Mouse (Mus musculus) erythroblast, embryonic 14.5 days (primary cell): ENCODE data around the gene Rexo4. TPM values are rescaled to one million over a fixed set of nuclear protein-coding genes. Genes with fewer than 3 reads are reported as not detected.

Experiments used
- H3K27me3 ChIP-seq: 2 replicates; pipeline ENCODE4 v1.6.1; 2012; ENCODE audit warnings: inconsistent platforms; ENCODE audit not compliant: control insufficient read depth
- H3K36me3 ChIP-seq: 2 replicates; pipeline ENCODE4 v1.6.1; 2012; ENCODE audit warnings: mild to moderate bottlenecking, inconsistent platforms; ENCODE audit not compliant: control insufficient read depth
- H3K4me1 ChIP-seq: 2 replicates; pipeline ENCODE4 v1.6.1; 2012; ENCODE audit warnings: inconsistent platforms; ENCODE audit not compliant: control insufficient read depth
- H3K4me3 ChIP-seq: replicated peaks from 2 replicates; pipeline ENCODE3; 2012; ENCODE audit warnings: moderate library complexity, mild to moderate bottlenecking, inconsistent platforms
- H3K9me3 ChIP-seq: 2 replicates; pipeline ENCODE4 v1.6.1; 2012; ENCODE audit warnings: low read length, inconsistent platforms, mixed read lengths; ENCODE audit not compliant: control insufficient read depth
- GATA1 ChIP-seq: IDR thresholded peaks from 2 replicates; pipeline ENCODE4 v1.6.1; 2012; ENCODE audit warnings: low read length, inconsistent platforms, mixed read lengths
- TAL1 ChIP-seq: IDR thresholded peaks from 3 replicates; pipeline ENCODE4 v1.6.1; 2012; ENCODE audit warnings: low read length, inconsistent platforms, mixed read lengths
- polyA plus RNA-seq: library from polyadenylated mRNA; stranded (reverse); fragments of >175 nt; gene quantifications from 2 replicates; pipeline ENCODE4 v1.2.3, GENCODE M21; 2012

Gene Rexo4
- polyA plus RNA-seq, 1 experiment, result 2.7 TPM

GRCm38 (mm10) chr2:26907109-26907508 is 57.1 kb downstream of the Rexo4 start:
- no peaks in the 10 kb centered on the region for H3K27me3 ChIP-seq
- no peaks in the 10 kb centered on the region for H3K9me3 ChIP-seq
- peaks cover 69% of the 10 kb centered on the region for H3K4me1 ChIP-seq
- no peak for TF ChIP-seq TAL1
- no peak for TF ChIP-seq GATA1
- H3K4me3 ChIP-seq, result no peak overlapping the region
- peaks cover 68% of the 10 kb centered on the region for H3K36me3 ChIP-seq

- Histone ChIP-seq H3K4me1 (peaks cover 69% of the 10 kb centered on the region), H3K4me3 (no peak overlapping the region), H3K9me3 (no peaks in the 10 kb centered on the region), H3K27me3 (no peaks in the 10 kb centered on the region), H3K36me3 (peaks cover 61% of the 10 kb centered on the region)
- TF ChIP-seq TAL1, result no peak
- no peak for TF ChIP-seq GATA1
Observed at GRCm38 (mm10) chr2:26906431-26906830, 57.8 kb downstream of the Rexo4 start.

- no peaks in the 10 kb centered on the region for H3K9me3 ChIP-seq
- H3K4me1 ChIP-seq, result peaks cover 73% of the 10 kb centered on the region
- no peak for TF ChIP-seq TAL1
- TF ChIP-seq GATA1, result no peak
- no peak overlapping the region for H3K4me3 ChIP-seq
- H3K27me3 ChIP-seq, result no peaks in the 10 kb centered on the region
- H3K36me3 ChIP-seq, result peaks cover 56% of the 10 kb centered on the region
Observed at GRCm38 (mm10) chr2:26905936-26906335, 58.2 kb downstream of the Rexo4 start.

Other genes starting within 250 kb of the Rexo4 start
- not detected in 2 replicates for gene Abo, start 99.4 kb downstream of the Rexo4 start, polyA plus RNA-seq
- gene Surf6, start 61.5 kb downstream of the Rexo4 start, polyA plus RNA-seq, result 0.85 and 0.93 TPM in 2 replicates
- gene Med22, start 53.7 kb downstream of the Rexo4 start, polyA plus RNA-seq, result 2.0 and 2.6 TPM in 2 replicates
- 616 and 622 TPM in 2 replicates for gene Rpl7a, start 53.6 kb downstream of the Rexo4 start, polyA plus RNA-seq
- gene Surf2, start 48.0 kb downstream of the Rexo4 start, polyA plus RNA-seq, result 0.29 and 0.31 TPM in 2 replicates
- gene Surf1, start 47.9 kb downstream of the Rexo4 start, polyA plus RNA-seq, result 1.7 and 2.3 TPM in 2 replicates
- 2.2 and 2.4 TPM in 2 replicates for gene Surf4, start 30.5 kb downstream of the Rexo4 start, polyA plus RNA-seq
- gene Stkld1, start 30.3 kb downstream of the Rexo4 start, polyA plus RNA-seq, result 0.02 TPM in 1 of 2 replicates, not detected in the other
- not detected in 2 replicates for gene Adamts13, start 9.0 kb upstream of the Rexo4 start, polyA plus RNA-seq
- gene Cacfd1, start 45.5 kb upstream of the Rexo4 start, polyA plus RNA-seq, result 0.16 and 0.25 TPM in 2 replicates
- 0.02 and 0.10 TPM in 2 replicates for gene Slc2a6, start 63.6 kb upstream of the Rexo4 start, polyA plus RNA-seq
- gene Mymk, start 107.8 kb upstream of the Rexo4 start, polyA plus RNA-seq, result not detected in 2 replicates
- not detected in 2 replicates for gene Adamtsl2, start 115.0 kb upstream of the Rexo4 start, polyA plus RNA-seq
- not detected in 2 replicates for gene Fam163b, start 178.1 kb upstream of the Rexo4 start, polyA plus RNA-seq
- gene Dbh, start 200.8 kb upstream of the Rexo4 start, polyA plus RNA-seq, result not detected in 2 replicates